Mouse (Mus musculus) heart, postnatal 10 days (tissue): Measurements from ENCODE around the gene Tbc1d12. TPM values are rescaled to one million over a fixed set of nuclear protein-coding genes. Genes with fewer than 3 reads are reported as not detected.

Experiments
- DNase-seq, 2 experiments: peaks; one replicate each; pipeline ENCODE4 v3.0.0; 2021
- intact Hi-C: fragments of 180-260 bp; cut with DNase I; formaldehyde crosslinking; loops from one replicate; pipeline ENCODE4 v1.15.1; 2025
- total RNA-seq, 2 experiments: library from RNA; stranded (reverse); gene quantifications; 2 replicates each; pipeline ENCODE4 v1.2.3; 2021

Tbc1d12 gene
- total RNA-seq, 2 experiments from 2014 or later: 6.8 to 6.9 TPM

GRCm38 (mm10) chr19:38901146-38902135, 65.1 kb downstream of the Tbc1d12 start:
- peak; percentile 20 to 33 for DNase-seq
- intact Hi-C loops: loop anchor here (2.0 kb wide), 1 partner anchor 83 kb away; the partner anchor contains the start of gene Noc3l

DNA sequence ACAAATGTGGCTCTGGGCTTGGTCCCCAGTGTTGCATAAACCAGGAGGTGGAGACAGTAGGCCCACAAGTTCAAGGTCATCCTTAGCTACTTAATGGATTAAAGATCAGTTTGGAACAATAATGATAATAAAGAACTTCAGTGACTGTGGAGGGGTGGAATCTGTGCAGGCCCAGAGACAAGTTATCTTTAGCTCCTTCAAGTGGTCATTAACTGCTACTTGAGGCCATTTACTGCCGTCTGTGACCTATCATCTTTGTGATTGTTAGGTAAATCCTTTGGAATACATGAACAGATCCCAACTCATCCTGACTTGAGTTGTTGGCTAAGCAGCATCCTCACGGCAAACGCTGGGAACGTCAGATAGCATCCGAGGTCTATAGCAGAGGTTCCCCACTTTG, 66.1 kb downstream of the Tbc1d12 start:
- intact Hi-C loops: no loop called here
- no peak for DNase-seq

DNA sequence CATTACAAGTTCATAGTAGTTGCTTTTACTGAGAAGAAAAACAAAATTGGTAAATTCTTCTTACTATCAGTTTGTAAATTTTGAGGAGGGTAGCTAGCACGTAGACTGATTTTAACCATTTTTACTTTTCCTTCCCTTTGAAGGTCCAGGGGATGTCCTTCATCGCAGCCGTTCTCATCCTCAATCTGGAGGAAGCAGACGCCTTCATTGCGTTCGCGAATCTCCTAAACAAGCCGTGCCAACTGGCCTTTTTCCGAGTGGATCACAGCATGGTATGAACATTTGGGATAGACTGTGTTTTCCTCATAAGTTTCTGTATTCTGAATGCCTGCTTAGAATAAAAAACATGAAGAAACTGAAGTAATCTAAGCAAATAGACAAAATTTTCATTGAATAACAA, 77.4 kb downstream of the Tbc1d12 start:
- intact Hi-C loops: no loop called here
- no peak for DNase-seq

GRCm38 (mm10) chr19:38914926-38915325, 78.5 kb downstream of the Tbc1d12 start:
- intact Hi-C loops: loop anchor here (5.0 kb wide), 2 partner anchors 78 to 493 kb away; partner anchors contain the start of gene Tbc1d12
- no peak for DNase-seq

- intact Hi-C loops: loop anchor here (5.0 kb wide), 2 partner anchors 78 to 493 kb away; partner anchors contain the start of gene Tbc1d12
- DNase-seq: peak; percentile 49 to 75
Measured at GRCm38 (mm10) chr19:38915677-38916076, 79.3 kb downstream of the Tbc1d12 start.

DNA sequence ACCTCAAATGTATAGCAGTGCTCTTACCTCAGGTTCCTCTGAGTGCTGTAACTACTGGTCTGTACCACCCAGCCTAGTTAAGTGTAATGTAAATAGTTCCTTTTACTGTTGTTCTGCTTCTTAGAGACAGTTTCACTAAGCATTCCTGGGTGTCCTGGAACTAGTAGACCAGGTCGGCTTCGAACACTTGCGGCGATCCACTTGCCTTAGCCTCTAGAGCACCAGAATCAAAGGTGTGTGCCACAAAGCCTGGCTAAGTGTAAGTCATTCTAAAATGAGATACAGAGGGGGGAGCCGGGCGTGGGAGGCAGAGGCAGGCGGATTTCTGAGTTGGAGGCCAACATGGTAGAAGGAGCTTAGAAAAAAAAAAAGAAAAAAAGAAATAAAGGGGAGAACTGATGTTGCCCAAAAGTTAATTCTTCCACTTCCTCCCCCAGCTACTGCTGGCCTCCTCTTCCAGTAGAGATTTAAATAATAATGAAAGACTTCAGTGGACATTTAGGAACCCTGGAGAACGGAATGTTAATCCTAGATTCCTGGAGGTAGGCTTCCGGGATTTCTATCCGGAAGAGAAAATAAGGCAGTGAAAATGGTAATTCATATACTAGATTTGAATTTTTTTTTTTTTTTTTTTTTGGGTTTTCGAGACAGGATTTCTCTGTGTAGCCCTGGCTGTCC, 92.2 kb downstream of the Tbc1d12 start:
- intact Hi-C loops: no loop called here
- no peak for DNase-seq

DNA sequence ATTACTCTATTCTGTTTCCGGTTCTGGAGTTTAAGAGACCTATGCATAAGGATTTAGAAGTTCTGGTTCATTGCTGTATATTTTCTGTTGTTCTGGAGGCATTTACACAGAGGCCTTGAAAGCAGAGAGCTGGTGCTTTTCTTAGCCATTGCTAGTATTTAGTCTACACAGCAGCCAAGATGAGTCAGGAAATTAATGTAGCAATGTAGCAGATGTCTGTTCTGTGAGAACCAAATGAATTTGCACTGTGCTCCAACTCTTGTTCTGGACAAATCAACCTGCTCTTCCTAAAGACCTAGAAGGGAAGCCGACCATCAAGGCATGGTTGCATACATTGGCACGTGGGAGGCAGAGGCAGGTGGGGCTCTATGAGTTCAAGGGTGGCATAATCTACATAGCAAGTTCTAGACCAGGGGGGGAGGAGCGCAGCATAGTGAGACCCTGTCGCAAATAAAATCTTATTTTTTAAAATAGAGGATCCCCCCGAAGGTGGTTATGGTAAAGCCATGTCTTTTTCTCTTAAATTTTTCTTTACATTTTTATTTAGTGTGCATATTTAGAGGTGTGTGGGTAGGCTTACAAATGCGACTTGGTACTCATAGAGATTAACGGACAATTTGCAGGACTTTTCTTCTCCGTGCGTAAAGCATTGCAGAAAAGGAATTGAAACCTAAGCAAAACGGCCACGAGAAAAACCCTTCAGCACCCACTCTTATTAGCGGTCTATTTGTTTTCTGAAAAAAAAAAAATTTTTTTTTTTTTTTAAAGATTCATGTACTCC, 93.3 kb downstream of the Tbc1d12 start:
- intact Hi-C loops: no loop called here
- no peak for DNase-seq

GRCm38 (mm10) chr19:38930252-38930787, 93.9 kb downstream of the Tbc1d12 start:
- peak in 1 of 2 experiments; percentile 10 for DNase-seq
- intact Hi-C loops: no loop called here

- intact Hi-C loops: no loop called here
- DNase-seq: peak; percentile 88 to 92
Measured at GRCm38 (mm10) chr19:38930788-38931565, 94.6 kb downstream of the Tbc1d12 start, which contains the start of gene Hells. TSS of gene Hells (plus strand) at chr19:38930915.

DNA sequence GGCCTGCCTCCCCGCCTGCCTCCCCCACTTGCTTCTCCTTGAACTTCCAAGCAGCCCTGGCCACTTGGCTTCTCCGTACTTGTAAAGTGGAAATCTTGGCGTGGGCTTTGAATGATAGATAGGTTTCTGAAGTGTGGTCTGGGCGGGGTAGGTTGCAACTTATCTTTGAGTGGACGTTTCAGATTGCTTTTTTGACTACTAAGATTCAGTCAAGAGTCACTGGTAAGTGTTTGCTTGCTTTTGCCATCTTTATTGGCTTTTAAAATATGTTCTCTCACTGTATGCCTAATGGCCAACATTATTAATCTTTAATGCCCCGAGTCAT, 95.1 kb downstream of the Tbc1d12 start:
- DNase-seq: no peak
- intact Hi-C loops: no loop called here

DNA sequence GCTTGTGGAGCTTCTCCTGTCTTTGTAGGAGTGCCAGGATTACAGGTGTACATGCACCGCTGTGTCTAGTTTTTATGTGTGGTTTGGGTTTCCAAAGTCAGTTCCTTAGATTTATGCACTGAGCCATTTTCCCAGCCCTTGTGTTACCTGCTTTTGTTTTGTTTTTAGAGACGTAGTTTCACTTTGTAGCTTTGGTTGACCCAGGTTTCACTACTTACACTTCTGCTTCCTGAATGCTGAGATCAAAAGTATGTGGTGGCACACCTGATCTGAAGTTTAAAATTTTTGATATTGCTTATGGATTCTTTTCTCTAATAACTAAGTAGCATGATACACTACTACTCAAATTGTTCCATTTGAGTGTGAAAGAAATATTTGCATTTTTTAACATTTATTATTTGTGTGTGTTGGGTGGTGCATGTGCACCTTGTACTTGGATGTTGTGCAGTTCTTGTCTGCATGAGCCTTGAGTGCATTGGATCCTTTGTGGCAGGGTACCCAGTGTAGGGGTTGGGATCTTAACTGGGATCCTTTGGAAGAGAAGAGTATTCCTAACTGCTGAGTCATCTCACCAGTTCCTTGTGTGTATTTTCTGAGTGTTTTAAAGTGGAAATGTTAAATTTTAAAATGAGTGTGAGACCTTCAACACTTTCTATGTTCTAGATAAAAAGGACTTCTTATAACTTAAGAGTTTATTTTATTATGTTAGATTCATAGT, 108.4 kb downstream of the Tbc1d12 start:
- no peak for DNase-seq
- intact Hi-C loops: no loop called here

Other genes starting within 250 kb of the Tbc1d12 start
- 1 to 10 TPM; 8.0 to 8.9 TPM for gene Noc3l, start 17.3 kb upstream of the Tbc1d12 start, total RNA-seq
- gene Hells, start 94.3 kb downstream of the Tbc1d12 start, total RNA-seq: 1 to 10 TPM; 6.7 to 9.2 TPM
- gene Cyp2c55, start 170.4 kb downstream of the Tbc1d12 start, total RNA-seq: not detected
- gene Cyp2c65, start 224.4 kb downstream of the Tbc1d12 start, total RNA-seq: not detected